Mouse (Mus musculus): ENCODE data around the gene Eif4g2.

DNA sequence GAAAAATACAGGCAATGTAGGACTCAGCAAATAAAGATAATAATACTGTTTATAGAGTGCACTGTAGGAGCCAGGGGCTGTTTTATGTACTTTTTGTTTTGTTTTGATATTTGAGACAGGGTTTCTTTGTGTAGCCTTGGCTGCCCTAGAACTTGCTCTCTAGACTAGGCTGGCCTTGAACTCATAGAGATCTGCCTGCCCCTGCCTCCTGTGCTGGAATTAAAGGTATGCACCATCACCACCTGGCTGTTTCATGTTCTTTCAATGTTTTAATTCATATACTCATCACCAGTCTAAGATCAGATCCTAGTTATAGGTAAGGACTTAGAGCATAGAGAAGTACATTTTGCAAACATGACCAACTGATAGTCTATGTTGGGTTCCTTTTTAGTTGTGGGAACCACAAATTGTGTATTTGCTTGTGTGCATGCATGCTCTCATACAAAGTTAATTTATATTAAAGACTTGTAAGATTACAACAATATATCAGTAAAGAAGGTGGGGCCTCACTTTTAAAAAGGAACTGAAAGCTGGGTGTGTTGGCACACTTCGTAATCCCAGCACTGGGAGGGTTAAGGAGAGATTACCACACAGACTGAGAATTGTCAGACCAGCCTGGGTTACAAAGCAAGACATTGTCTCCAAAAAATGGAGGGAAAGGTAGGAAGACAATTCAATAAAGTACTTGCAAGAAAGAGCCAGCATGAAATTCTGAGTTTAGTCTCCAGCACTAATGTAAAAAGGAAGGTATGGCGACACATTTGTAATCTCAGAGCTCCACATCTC lies 41.1 kb upstream of the Eif4g2 start:
- TF ChIP-seq CTCF (IDR thresholded peaks at IDR 0.05; ENCODE audit: borderline replicate concordance, extremely low read depth, insufficient read depth, insufficient read length) (no peak), POLR2A (IDR thresholded peaks at IDR 0.05; ENCODE audit: borderline replicate concordance, extremely low read depth, insufficient read depth, insufficient read length, poor library complexity, severe bottlenecking) (no peak)
